Mouse (Mus musculus) limb, embryonic 10.5 days (tissue): ENCODE results near the gene Enox1. TPM values are rescaled to one million over a fixed set of nuclear protein-coding genes. Genes with fewer than 3 reads are reported as not detected.

ENCODE experiments used
- DNase-seq: peaks from one replicate; pipeline ENCODE4 v3.0.0-alpha.2; 2017; ENCODE audit warnings: low spot score
- H3K27ac ChIP-seq: fragments of 300-500 bp; sonication (generic); 2 replicates; pipeline ENCODE4 v1.5.1; 2016; ENCODE audit warnings: mild to moderate bottlenecking
- H3K27me3 ChIP-seq: fragments of 300-500 bp; sonication (generic); 2 replicates; pipeline ENCODE4 v1.6.1; 2016; ENCODE audit warnings: low read depth, mild to moderate bottlenecking; ENCODE audit not compliant: poor library complexity, severe bottlenecking
- H3K36me3 ChIP-seq: fragments of 300-500 bp; sonication (generic); 2 replicates; pipeline ENCODE4 v1.6.1; 2016; ENCODE audit warnings: mild to moderate bottlenecking, moderate library complexity
- H3K4me1 ChIP-seq: fragments of 300-500 bp; sonication (generic); 2 replicates; pipeline ENCODE4 v1.6.1; 2016
- H3K4me3 ChIP-seq: fragments of 300-500 bp; sonication (generic); 2 replicates; pipeline ENCODE4 v1.5.1; 2016; ENCODE audit warnings: mild to moderate bottlenecking, moderate library complexity
- H3K9me3 ChIP-seq: fragments of 300-500 bp; sonication (generic); replicated peaks from 2 replicates; pipeline ENCODE4 v1.6.1; 2016; ENCODE audit warnings: mild to moderate bottlenecking
- WGBS: fragments of 180-500 bp; shearing (Covaris S2); methylation state at CpG from one replicate; pipeline ENCODE4 v1.1.7; 2016; 5-methylcytosine and 5-hydroxymethylcytosine counted together
- polyA plus RNA-seq: library from polyadenylated mRNA; unstranded; fragments of >200 nt; fragmentation: Nextera tagmentation; extraction: Ambion mirVana; gene quantifications from 2 replicates; pipeline ENCODE4 v1.2.1, GENCODE M21; 2016

The Enox1 gene
- polyA plus RNA-seq, 1 experiment from 2014 or later: 7.0 TPM

DNA sequence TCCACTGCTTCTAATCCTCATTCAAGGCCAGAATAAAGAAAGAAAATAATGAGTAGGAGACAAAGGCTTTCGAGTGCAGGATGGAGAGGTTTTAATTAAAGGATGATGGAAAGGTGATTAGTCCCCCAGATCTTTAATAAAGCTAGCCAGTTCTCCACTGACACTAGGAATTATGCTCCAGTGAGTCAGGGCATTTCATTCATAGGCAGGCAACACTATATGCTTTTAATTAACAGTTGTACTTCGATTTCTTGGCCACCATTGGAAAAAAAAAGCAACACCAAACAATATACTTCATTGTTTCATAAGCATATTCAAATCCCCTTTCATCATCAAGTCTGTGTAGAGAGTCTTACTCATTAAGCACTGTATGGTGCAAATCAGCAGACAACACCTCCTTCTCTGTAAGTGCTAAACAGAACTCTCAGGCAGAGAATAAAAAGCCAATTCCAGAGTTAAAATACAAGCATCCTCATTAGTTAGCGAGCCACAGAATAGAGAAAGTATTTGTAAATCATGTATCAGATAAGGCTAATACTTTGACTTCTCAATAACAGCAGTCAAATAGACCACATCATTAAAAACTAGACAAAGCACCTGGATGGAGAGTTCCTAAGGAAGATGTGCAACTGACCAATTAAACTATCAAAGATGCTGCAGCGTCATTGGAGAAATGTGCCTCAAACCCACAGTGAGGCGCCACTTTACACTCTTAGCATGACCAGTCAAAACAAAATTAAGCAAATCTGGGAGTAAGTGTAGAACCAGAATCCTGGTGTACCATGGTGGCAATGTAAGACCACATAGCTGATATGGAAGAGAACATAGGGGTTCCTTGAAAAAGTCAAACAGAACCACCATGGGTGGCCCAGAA is 249.9 kb downstream of the Enox1 start:
- no peak for DNase-seq
- 73% methylated on average over 5 of the region's 5 CpGs for WGBS
- H3K9me3 ChIP-seq: no peaks in the 10 kb centered on the region
- no peak overlapping the region for H3K27ac ChIP-seq
- H3K36me3 ChIP-seq: no peaks in the 10 kb centered on the region
- H3K4me3 ChIP-seq: no peak overlapping the region
- H3K4me1 ChIP-seq: peaks cover 4% of the 10 kb centered on the region
- H3K27me3 ChIP-seq: no peaks in the 10 kb centered on the region

DNA sequence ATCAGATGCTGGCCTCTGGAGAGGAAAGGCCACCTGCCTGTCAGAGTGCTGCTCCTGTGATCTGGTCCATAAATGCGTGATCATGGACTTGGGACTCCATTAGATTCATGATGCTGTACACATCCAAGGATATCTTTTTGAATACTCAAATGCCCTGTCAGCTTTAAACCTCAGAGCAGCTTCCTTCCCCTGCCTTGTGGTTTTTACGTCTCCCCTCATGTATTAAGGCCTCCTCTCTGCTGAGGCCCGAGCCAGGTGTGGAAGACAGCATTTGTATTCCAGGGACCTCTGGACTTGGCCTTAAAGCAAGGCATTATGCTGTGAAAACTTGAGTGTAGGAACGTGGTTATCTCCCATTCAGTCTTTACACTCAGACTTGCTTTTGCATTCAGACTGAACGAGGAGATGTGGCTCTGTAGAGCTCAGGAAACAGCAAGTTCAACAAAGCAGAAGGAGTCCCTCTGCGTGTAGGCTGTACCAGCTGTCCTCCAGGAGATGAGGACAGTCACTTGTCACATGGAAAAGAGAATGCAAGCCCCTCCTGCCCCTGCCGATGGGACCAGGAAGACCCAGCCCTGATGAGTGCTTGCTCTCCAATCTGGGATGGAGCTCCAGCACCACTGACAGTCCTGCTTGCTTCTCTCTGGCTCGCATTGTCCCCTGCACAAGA is 252.8 kb downstream of the Enox1 start:
- Histone ChIP-seq H3K4me3 (no peak overlapping the region), H3K27ac (no peak overlapping the region), H3K27me3 (no peaks in the 10 kb centered on the region), H3K9me3 (no peaks in the 10 kb centered on the region), H3K36me3 (no peaks in the 10 kb centered on the region), H3K4me1 (no peaks in the 10 kb centered on the region)
- 87% methylated on average over 8 of the region's 8 CpGs for WGBS
- no peak for DNase-seq

GRCm38 (mm10) chr14:77410354-77410753 is 253.8 kb downstream of the Enox1 start:
- Histone ChIP-seq H3K27ac (no peak overlapping the region), H3K36me3 (no peaks in the 10 kb centered on the region)
- WGBS: 96% methylated on average over 9 of the region's 9 CpGs

GRCm38 (mm10) chr14:77413106-77413505 is 256.5 kb downstream of the Enox1 start:
- DNase-seq: no peak

More at GRCm38 (mm10) chr14:77410354-77410753, 253.8 kb downstream of the Enox1 start:
- no peaks in the 10 kb centered on the region for H3K9me3 ChIP-seq
- no peaks in the 10 kb centered on the region for H3K4me1 ChIP-seq
- no peaks in the 10 kb centered on the region for H3K27me3 ChIP-seq
- DNase-seq: no peak
- no peak overlapping the region for H3K4me3 ChIP-seq

GRCm38 (mm10) chr14:77416358-77416757 is 259.8 kb downstream of the Enox1 start:
- DNase-seq: no peak

More at GRCm38 (mm10) chr14:77413106-77413505, 256.5 kb downstream of the Enox1 start:
- no peaks in the 10 kb centered on the region for H3K4me1 ChIP-seq
- 86% methylated on average over 5 of the region's 5 CpGs for WGBS
- H3K9me3 ChIP-seq: no peaks in the 10 kb centered on the region
- no peaks in the 10 kb centered on the region for H3K27me3 ChIP-seq
- no peaks in the 10 kb centered on the region for H3K36me3 ChIP-seq
- H3K27ac ChIP-seq: no peak overlapping the region
- H3K4me3 ChIP-seq: no peak overlapping the region

GRCm38 (mm10) chr14:77421031-77421430 is 264.5 kb downstream of the Enox1 start:
- no peaks in the 10 kb centered on the region for H3K9me3 ChIP-seq
- no peak overlapping the region for H3K27ac ChIP-seq
- DNase-seq: no peak
- H3K36me3 ChIP-seq: no peaks in the 10 kb centered on the region
- H3K4me3 ChIP-seq: no peak overlapping the region
- no peaks in the 10 kb centered on the region for H3K4me1 ChIP-seq
- 88% methylated on average over 6 of the region's 6 CpGs for WGBS
- no peaks in the 10 kb centered on the region for H3K27me3 ChIP-seq

More at GRCm38 (mm10) chr14:77416358-77416757, 259.8 kb downstream of the Enox1 start:
- Histone ChIP-seq H3K4me3 (no peak overlapping the region), H3K9me3 (no peaks in the 10 kb centered on the region), H3K36me3 (no peaks in the 10 kb centered on the region), H3K27me3 (no peaks in the 10 kb centered on the region), H3K4me1 (no peaks in the 10 kb centered on the region), H3K27ac (no peak overlapping the region)
- WGBS: 78% methylated on average over 2 of the region's 2 CpGs

- H3K9me3 ChIP-seq: no peaks in the 10 kb centered on the region
- H3K36me3 ChIP-seq: no peaks in the 10 kb centered on the region
- 86% methylated on average over 9 of the region's 9 CpGs for WGBS
- no peak overlapping the region for H3K4me3 ChIP-seq
- H3K4me1 ChIP-seq: no peaks in the 10 kb centered on the region
- DNase-seq: no peak
- H3K27ac ChIP-seq: no peak overlapping the region
- no peaks in the 10 kb centered on the region for H3K27me3 ChIP-seq
These were observed 266.6 kb downstream of the Enox1 start for GRCm38 (mm10) chr14:77423194-77423593.

DNA sequence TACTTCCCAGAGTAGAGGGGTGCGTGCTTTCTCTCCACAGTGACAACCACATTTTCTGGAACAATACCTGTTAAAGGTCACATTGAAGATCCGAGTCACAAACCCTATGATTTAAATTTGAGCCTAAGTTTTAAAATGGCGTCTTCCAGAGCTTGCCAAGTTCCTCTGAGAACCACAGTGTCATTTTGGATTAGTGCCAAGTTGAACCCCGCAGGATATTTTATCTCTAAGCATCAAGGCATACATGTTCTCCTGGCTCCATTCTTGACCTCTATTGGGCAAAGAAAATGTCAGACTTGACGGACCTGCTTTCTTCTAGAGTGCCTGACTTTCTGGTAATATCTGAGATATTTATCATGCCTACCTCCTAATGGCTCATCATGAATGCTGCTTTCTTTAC is 282.9 kb downstream of the Enox1 start:
- Histone ChIP-seq H3K36me3 (no peaks in the 10 kb centered on the region), H3K4me1 (no peaks in the 10 kb centered on the region), H3K9me3 (no peaks in the 10 kb centered on the region), H3K27ac (no peak overlapping the region), H3K4me3 (no peak overlapping the region), H3K27me3 (no peaks in the 10 kb centered on the region)
- 93% methylated on average over 5 of the region's 5 CpGs for WGBS
- DNase-seq: no peak

GRCm38 (mm10) chr14:77440805-77441204 is 284.2 kb downstream of the Enox1 start:
- H3K4me3 ChIP-seq: no peak overlapping the region
- H3K27me3 ChIP-seq: no peaks in the 10 kb centered on the region
- H3K36me3 ChIP-seq: no peaks in the 10 kb centered on the region
- DNase-seq: no peak
- no peak overlapping the region for H3K27ac ChIP-seq
- whole genome bisulfite sequencing: 87% methylated on average over 7 of the region's 7 CpGs
- no peaks in the 10 kb centered on the region for H3K9me3 ChIP-seq
- H3K4me1 ChIP-seq: no peaks in the 10 kb centered on the region

- H3K27me3 ChIP-seq: no peaks in the 10 kb centered on the region
- no peak for DNase-seq
- H3K9me3 ChIP-seq: no peaks in the 10 kb centered on the region
- no peak overlapping the region for H3K4me3 ChIP-seq
- 95% methylated on average over 6 of the region's 6 CpGs for WGBS
- H3K27ac ChIP-seq: no peak overlapping the region
- H3K4me1 ChIP-seq: no peaks in the 10 kb centered on the region
- H3K36me3 ChIP-seq: no peaks in the 10 kb centered on the region
These were observed 285.0 kb downstream of the Enox1 start for GRCm38 (mm10) chr14:77441541-77441940.

DNA sequence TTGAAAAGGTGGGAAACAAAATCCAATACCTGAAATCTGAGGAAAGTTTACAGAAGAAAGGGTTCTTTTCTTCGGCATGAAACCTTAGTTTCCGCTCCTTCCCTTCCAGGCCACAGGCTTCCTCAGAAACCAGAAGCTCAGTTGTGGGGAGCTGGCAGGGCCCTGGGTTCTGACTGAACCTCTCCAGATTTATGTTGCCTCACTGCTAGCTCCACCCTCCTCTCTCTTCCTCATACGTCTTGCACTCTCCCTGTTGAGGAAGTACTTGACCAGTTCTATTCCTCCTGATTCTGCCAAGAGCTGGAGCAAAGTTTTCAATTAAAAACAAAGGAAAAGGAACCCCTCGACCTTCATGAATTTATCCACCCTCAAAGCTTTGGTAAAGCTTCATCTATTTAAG is 291.4 kb downstream of the Enox1 start:
- Histone ChIP-seq H3K27ac (no peak overlapping the region), H3K27me3 (no peaks in the 10 kb centered on the region), H3K4me1 (0 out of 2 replicates have a peak, but pooled peaks cover 3% of the 10 kb centered on the region), H3K4me3 (no peak overlapping the region), H3K9me3 (no peaks in the 10 kb centered on the region), H3K36me3 (no peaks in the 10 kb centered on the region)
- 76% methylated on average over 4 of the region's 4 CpGs for WGBS
- no peak for DNase-seq

GRCm38 (mm10) chr14:77451916-77452315 is 295.4 kb downstream of the Enox1 start:
- no peaks in the 10 kb centered on the region for H3K27me3 ChIP-seq
- no peaks in the 10 kb centered on the region for H3K36me3 ChIP-seq
- no peaks in the 10 kb centered on the region for H3K9me3 ChIP-seq
- no peak overlapping the region for H3K4me3 ChIP-seq
- H3K27ac ChIP-seq: no peak overlapping the region
- 77% methylated on average over 4 of the region's 4 CpGs for WGBS
- 0 out of 2 replicates have a peak, but pooled peaks cover 3% of the 10 kb centered on the region for H3K4me1 ChIP-seq
- no peak for DNase-seq

GRCm38 (mm10) chr14:77456066-77456465 is 299.5 kb downstream of the Enox1 start:
- WGBS: 83% methylated on average over 3 of the region's 3 CpGs
- no peaks in the 10 kb centered on the region for H3K27me3 ChIP-seq
- no peak overlapping the region for H3K4me3 ChIP-seq
- H3K36me3 ChIP-seq: no peaks in the 10 kb centered on the region
- H3K9me3 ChIP-seq: no peaks in the 10 kb centered on the region
- H3K27ac ChIP-seq: no peak overlapping the region
- H3K4me1 ChIP-seq: peaks cover 13% of the 10 kb centered on the region
- no peak for DNase-seq
